Mouse (Mus musculus): ENCODE data around the gene Nbeal1.

Gene Nbeal1

GRCm38 (mm10) chr1:60343630-60344455, 163.4 kb downstream of the Nbeal1 start:
- DNase-seq (ENCODE audit: low spot score in 2 of 2), result no peak

DNA sequence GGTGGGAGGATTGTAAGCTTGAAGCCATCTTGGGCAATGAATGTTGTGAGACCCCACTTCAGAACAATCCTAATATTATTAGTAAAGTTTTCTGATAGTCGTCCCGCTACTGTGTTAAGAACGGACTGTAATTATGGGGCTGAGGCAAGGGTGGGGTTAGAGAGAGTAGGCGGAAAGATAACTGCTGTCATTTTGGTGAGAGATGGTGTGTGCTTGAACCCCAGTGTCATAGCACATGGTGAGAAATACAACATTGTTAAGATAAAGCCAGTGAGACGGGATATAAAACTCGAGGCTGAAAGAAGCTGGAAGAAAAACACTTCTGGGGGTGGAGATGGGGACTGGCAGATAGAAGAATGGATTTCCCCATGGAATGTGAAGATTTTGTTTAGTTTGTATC, 164.3 kb downstream of the Nbeal1 start:
- DNase-seq (ENCODE audit: low spot score in 2 of 2), result no peak

- DNase-seq (ENCODE audit: low spot score in 2 of 2), result no peak
Measured at GRCm38 (mm10) chr1:60345712-60346111, 165.3 kb downstream of the Nbeal1 start.

DNA sequence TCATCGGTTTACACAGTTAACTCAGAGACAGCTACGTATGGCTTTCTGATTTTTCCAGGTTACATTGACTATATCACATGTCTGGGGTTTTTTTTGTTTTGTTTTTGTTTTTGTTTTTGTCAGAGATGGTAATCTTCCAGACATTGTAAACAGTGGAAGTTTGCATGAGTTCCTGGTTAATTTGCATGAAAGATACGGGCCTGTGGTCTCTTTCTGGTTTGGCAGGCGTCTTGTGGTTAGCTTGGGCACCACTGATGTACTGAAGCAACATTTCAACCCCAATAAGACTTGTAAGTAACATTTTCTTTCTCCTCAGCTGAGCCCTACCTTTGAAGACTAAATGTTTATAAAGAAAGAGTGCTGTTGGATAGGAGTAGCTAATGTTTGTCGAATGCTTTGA, 172.4 kb downstream of the Nbeal1 start:
- no peak for DNase-seq (ENCODE audit: low spot score in 2 of 2)

- DNase-seq (ENCODE audit: low spot score in 2 of 2), result no peak
Measured at GRCm38 (mm10) chr1:60361626-60362025, 181.2 kb downstream of the Nbeal1 start.

- no peak for DNase-seq (ENCODE audit: low spot score in 2 of 2)
Measured at GRCm38 (mm10) chr1:60376556-60376955, 196.2 kb downstream of the Nbeal1 start.

- DNase-seq (ENCODE audit: low spot score in 2 of 2), result no peak
Measured at GRCm38 (mm10) chr1:60381910-60382309, 201.5 kb downstream of the Nbeal1 start.
